Mouse (Mus musculus): ENCODE measurements around the gene Cyp2d10. TPM values are rescaled to one million over a fixed set of nuclear protein-coding genes. Genes with fewer than 3 reads are reported as not detected.
"Not testable (repeated sequence)": the region's sequence is repeated elsewhere in the genome, so short reads cannot be mapped to it uniquely, and the experiment has no call there.

The Cyp2d10 gene
- polyA plus RNA-seq, 1 experiment from 2014 or later: 3.4 TPM

GRCm38 (mm10) chr15:82374437-82374836 is 32.6 kb downstream of the Cyp2d10 start:
- H3K27ac ChIP-seq: no peak overlapping the region
- H3K9me3 ChIP-seq: no peaks in the 10 kb centered on the region
- no peak overlapping the region for H3K4me2 ChIP-seq
- no peaks in the 10 kb centered on the region for H3K36me3 ChIP-seq
- H3K9ac ChIP-seq: no peak overlapping the region
- H3K4me3 ChIP-seq (replicated peaks): no peak overlapping the region
- H3K27me3 ChIP-seq (replicated peaks): no peaks in the 10 kb centered on the region
- 0 out of 2 replicates have a peak, but pooled peaks cover 16% of the 10 kb centered on the region for H3K4me1 ChIP-seq
- ATAC-seq (ENCODE audit: insufficient read depth, low FRiP score, low read depth): no peak
- 87% methylated on average over 5 of the region's 5 CpGs for WGBS

GRCm38 (mm10) chr15:82372991-82373390 is 34.0 kb downstream of the Cyp2d10 start:
- H3K36me3 ChIP-seq: no peaks in the 10 kb centered on the region
- no peaks in the 10 kb centered on the region for H3K27me3 ChIP-seq (replicated peaks)
- H3K4me3 ChIP-seq (replicated peaks): no peak overlapping the region
- H3K9me3 ChIP-seq: no peaks in the 10 kb centered on the region
- H3K4me2 ChIP-seq: no peak overlapping the region
- 85% methylated on average over 5 of the region's 5 CpGs for WGBS
- 0 out of 2 replicates have a peak, but pooled peaks cover 9% of the 10 kb centered on the region for H3K4me1 ChIP-seq
- ATAC-seq (ENCODE audit: insufficient read depth, low FRiP score, low read depth): no peak
- H3K9ac ChIP-seq: no peak overlapping the region
- H3K27ac ChIP-seq: no peak overlapping the region

- Histone ChIP-seq H3K9me3 (no peaks in the 10 kb centered on the region), H3K4me1 (0 out of 2 replicates have a peak, but pooled peaks cover 4% of the 10 kb centered on the region), H3K27me3 (replicated peaks) (no peaks in the 10 kb centered on the region), H3K9ac (no peak overlapping the region), H3K4me3 (replicated peaks) (no peak overlapping the region), H3K36me3 (no peaks in the 10 kb centered on the region), H3K27ac (no peak overlapping the region), H3K4me2 (no peak overlapping the region)
- 86% methylated on average over 6 of the region's 6 CpGs for WGBS
- no peak for ATAC-seq (ENCODE audit: insufficient read depth, low FRiP score, low read depth)
These were observed 34.5 kb downstream of the Cyp2d10 start for GRCm38 (mm10) chr15:82372446-82372845.

GRCm38 (mm10) chr15:82368851-82369250 is 38.1 kb downstream of the Cyp2d10 start:
- WGBS: 90% methylated on average over 1 of the region's 1 CpGs
- no peak for ATAC-seq (ENCODE audit: insufficient read depth, low FRiP score, low read depth)
- H3K4me1 ChIP-seq: no peaks in the 10 kb centered on the region
- H3K4me2 ChIP-seq: no peak overlapping the region
- H3K27me3 ChIP-seq (replicated peaks): no peaks in the 10 kb centered on the region
- H3K9me3 ChIP-seq: no peaks in the 10 kb centered on the region
- no peaks in the 10 kb centered on the region for H3K36me3 ChIP-seq
- H3K9ac ChIP-seq: no peak overlapping the region
- no peak overlapping the region for H3K27ac ChIP-seq
- H3K4me3 ChIP-seq (replicated peaks): no peak overlapping the region

- ATAC-seq (ENCODE audit: insufficient read depth, low FRiP score, low read depth): no peak
- H3K36me3 ChIP-seq: no peaks in the 10 kb centered on the region
- 90% methylated on average over 4 of the region's 4 CpGs for WGBS
These were observed 38.8 kb downstream of the Cyp2d10 start for GRCm38 (mm10) chr15:82368146-82368545.

GRCm38 (mm10) chr15:82364561-82364960 is 42.4 kb downstream of the Cyp2d10 start:
- not testable (repeated sequence) for ATAC-seq (ENCODE audit: insufficient read depth, low FRiP score, low read depth); H3K36me3 ChIP-seq; H3K27ac ChIP-seq; H3K4me3 ChIP-seq (replicated peaks); H3K27me3 ChIP-seq (replicated peaks); H3K9me3 ChIP-seq; H3K4me1 ChIP-seq; H3K9ac ChIP-seq
- WGBS: 5% methylated on average over 6 of the region's 9 CpGs
- H3K4me2 ChIP-seq: peak overlapping the region; percentile 37

More at GRCm38 (mm10) chr15:82368146-82368545, 38.8 kb downstream of the Cyp2d10 start:
- no peak overlapping the region for H3K27ac ChIP-seq
- no peak overlapping the region for H3K9ac ChIP-seq
- H3K4me3 ChIP-seq (replicated peaks): no peak overlapping the region
- no peaks in the 10 kb centered on the region for H3K4me1 ChIP-seq
- H3K27me3 ChIP-seq (replicated peaks): no peaks in the 10 kb centered on the region
- no peak overlapping the region for H3K4me2 ChIP-seq
- H3K9me3 ChIP-seq: no peaks in the 10 kb centered on the region

GRCm38 (mm10) chr15:82363801-82364200 is 43.2 kb downstream of the Cyp2d10 start:
- H3K27me3 ChIP-seq (replicated peaks); H3K9ac ChIP-seq; H3K36me3 ChIP-seq; H3K4me1 ChIP-seq; H3K4me3 ChIP-seq (replicated peaks); ATAC-seq (ENCODE audit: insufficient read depth, low FRiP score, low read depth); H3K9me3 ChIP-seq; H3K4me2 ChIP-seq; H3K27ac ChIP-seq: not testable (repeated sequence)
- WGBS: 72% methylated on average over 9 of the region's 12 CpGs

GRCm38 (mm10) chr15:82362234-82362633 is 44.8 kb downstream of the Cyp2d10 start:
- Histone ChIP-seq H3K4me1 (peaks cover 7% of the 10 kb centered on the region), H3K4me3 (replicated peaks) (no peak overlapping the region), H3K27ac (no peak overlapping the region), H3K27me3 (replicated peaks) (no peaks in the 10 kb centered on the region), H3K4me2 (no peak overlapping the region), H3K36me3 (no peaks in the 10 kb centered on the region), H3K9me3 (no peaks in the 10 kb centered on the region), H3K9ac (no peak overlapping the region)
- 74% methylated on average over 4 of the region's 4 CpGs for WGBS
- ATAC-seq (ENCODE audit: insufficient read depth, low FRiP score, low read depth): no peak

GRCm38 (mm10) chr15:82361459-82362018 is 45.5 kb downstream of the Cyp2d10 start:
- no peaks in the 10 kb centered on the region for H3K27me3 ChIP-seq (replicated peaks)
- no peak overlapping the region for H3K4me3 ChIP-seq (replicated peaks)
- H3K9ac ChIP-seq: no peak overlapping the region
- no peaks in the 10 kb centered on the region for H3K36me3 ChIP-seq
- WGBS: 63% methylated on average over 11 of the region's 11 CpGs
- peak overlapping the region; percentile 65; the same call in 1 of the 2 replicates for H3K27ac ChIP-seq
- peaks cover 7% of the 10 kb centered on the region for H3K4me1 ChIP-seq
- H3K9me3 ChIP-seq: no peaks in the 10 kb centered on the region
- no peak overlapping the region for H3K4me2 ChIP-seq
- ATAC-seq (ENCODE audit: insufficient read depth, low FRiP score, low read depth): peak; percentile 80; the same call in 1 of the 2 replicates

- Histone ChIP-seq H3K27ac (peak overlapping the region; percentile 57), H3K4me1 (peaks cover 11% of the 10 kb centered on the region), H3K4me3 (replicated peaks) (no peak overlapping the region), H3K9me3 (no peaks in the 10 kb centered on the region), H3K9ac (no peak overlapping the region), H3K4me2 (no peak overlapping the region), H3K36me3 (no peaks in the 10 kb centered on the region), H3K27me3 (replicated peaks) (no peaks in the 10 kb centered on the region)
- no peak for ATAC-seq (ENCODE audit: insufficient read depth, low FRiP score, low read depth)
- 53% methylated on average over 22 of the region's 22 CpGs for WGBS
These were observed 48.3 kb downstream of the Cyp2d10 start for GRCm38 (mm10) chr15:82358431-82359260.

GRCm38 (mm10) chr15:82354126-82354945 is 52.7 kb downstream of the Cyp2d10 start, which contains the start of gene Ndufa6:
Gene Ndufa6, minus strand, starts transcription at chr15:82354322.
- H3K27me3 ChIP-seq (replicated peaks): no peaks in the 10 kb centered on the region
- H3K27ac ChIP-seq: peak within 1 kb of the TSS; percentile 94
- H3K9me3 ChIP-seq: no peaks in the 10 kb centered on the region
- peaks cover 30% of the 10 kb centered on the region for H3K4me1 ChIP-seq
- H3K9ac ChIP-seq: peak within 1 kb of the TSS; percentile 94
- peak; percentile 99 for ATAC-seq (ENCODE audit: insufficient read depth, low FRiP score, low read depth)
- peak within 1 kb of the TSS; percentile 79 for H3K4me3 ChIP-seq (replicated peaks)
- H3K4me2 ChIP-seq: peak within 1 kb of the TSS; percentile 74
- WGBS: 1% methylated on average over 57 of the region's 57 CpGs
- H3K36me3 ChIP-seq: peaks cover 11% of the 10 kb centered on the region

All from stomach, embryonic 15.5 days (tissue).